Mouse (Mus musculus): ENCODE measurements around the gene Cryba4. TPM values are rescaled to one million over a fixed set of nuclear protein-coding genes. Genes with fewer than 3 reads are reported as not detected.
A peak's percentile ranks its signal among the peaks of the same experiment; 100 is the strongest.

Cryba4 gene
- total and polyA plus RNA-seq, 3 experiments: 5.3 to 14.4 (median 7.1) TPM

DNA sequence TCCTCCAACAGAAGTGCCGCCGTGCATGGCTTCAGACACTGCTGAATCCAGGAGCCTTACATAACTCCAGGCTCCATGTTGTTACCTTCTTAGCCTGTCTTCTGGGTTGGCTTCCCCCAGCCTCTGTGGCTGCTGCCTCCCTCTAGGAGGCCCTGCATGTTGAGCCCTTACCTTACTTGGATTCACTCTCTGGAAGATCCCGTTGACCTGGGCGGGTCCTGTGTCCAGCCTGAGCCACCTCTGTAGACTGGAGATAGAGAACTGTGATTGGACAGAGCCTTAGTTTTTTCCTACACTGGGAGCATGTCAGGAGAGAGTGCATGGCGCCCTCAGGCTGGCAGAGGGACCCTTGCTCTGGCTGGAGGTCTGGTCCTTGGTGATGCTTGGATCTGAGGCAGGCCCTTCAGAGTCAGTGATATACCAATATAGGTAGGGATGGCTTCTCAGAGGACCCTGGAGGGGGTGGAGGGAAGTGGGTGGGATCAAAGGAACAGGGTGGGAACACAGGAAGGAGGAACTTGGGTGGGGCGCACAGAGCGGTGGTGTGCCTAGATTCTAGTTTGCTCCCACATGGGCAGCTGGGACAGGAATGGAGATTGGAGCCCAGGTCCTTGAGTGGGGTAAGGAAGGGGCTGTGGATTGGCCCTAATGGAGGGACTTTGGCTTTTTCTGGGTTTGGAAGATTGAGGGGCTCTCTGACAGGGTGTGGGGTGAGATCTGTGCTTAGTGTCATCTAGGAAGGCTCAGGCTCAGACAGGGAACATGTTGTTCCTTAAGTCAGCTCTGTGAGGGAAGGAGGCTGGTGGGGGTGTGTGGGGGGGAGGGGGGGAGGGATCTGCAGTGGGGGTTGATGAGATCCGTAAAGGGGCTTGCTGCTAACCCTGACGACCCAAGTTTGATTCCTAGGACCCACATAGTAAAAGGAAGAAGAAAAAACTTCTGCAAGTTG, 36.1 kb upstream of the Cryba4 start:
- 44% methylated on average over 9 of the region's 9 CpGs for WGBS
- Histone ChIP-seq H3K27ac (peak overlapping the region; percentile 84), H3K4me3 (peak overlapping the region; percentile 27), H3K36me3 (ENCODE audit: control insufficient read depth, insufficient read depth, low read length) (no peaks in the 10 kb centered on the region), H3K9ac (ENCODE audit: low read depth, low read length) (no peak overlapping the region), H3K4me1 (ENCODE audit: control insufficient read depth, insufficient read depth, low read length) (peaks cover 54% of the 10 kb centered on the region), H3K79me2 (replicated peaks; ENCODE audit: control insufficient read depth, insufficient read depth, low read length) (peaks cover 14% of the 10 kb centered on the region), H3K27me3 (ENCODE audit: control insufficient read depth, insufficient read depth, low read length) (no peaks in the 10 kb centered on the region)
- TF ChIP-seq EP300 (IDR thresholded peaks at IDR 0.05; ENCODE audit: insufficient read depth, low read depth, low read length) (no peak), CTCF (IDR thresholded peaks at IDR 0.05) (0 out of 2 replicates have a peak, but pooled peaks have one; percentile 1), POLR2A (IDR thresholded peaks at IDR 0.05; ENCODE audit: insufficient read depth, low read depth, low read length) (peak; percentile 64)
- peak; percentile 61 to 65 for DNase-seq
- intact Hi-C loops (cut with DNase I): loop anchor here (1.0 kb wide), 1 partner anchor 8 kb away; no protein-coding TSS in a partner anchor

GRCm38 (mm10) chr5:112287652-112288051, 35.3 kb upstream of the Cryba4 start:
- WGBS: 64% methylated on average over 2 of the region's 2 CpGs
- Histone ChIP-seq H3K79me2 (replicated peaks; ENCODE audit: control insufficient read depth, insufficient read depth, low read length) (peaks cover 11% of the 10 kb centered on the region), H3K27ac (peak overlapping the region; percentile 84), H3K9ac (ENCODE audit: low read depth, low read length) (no peak overlapping the region), H3K4me3 (peak overlapping the region; percentile 1), H3K36me3 (ENCODE audit: control insufficient read depth, insufficient read depth, low read length) (no peaks in the 10 kb centered on the region), H3K27me3 (ENCODE audit: control insufficient read depth, insufficient read depth, low read length) (no peaks in the 10 kb centered on the region), H3K4me1 (ENCODE audit: control insufficient read depth, insufficient read depth, low read length) (peaks cover 53% of the 10 kb centered on the region)
- TF ChIP-seq EP300 (IDR thresholded peaks at IDR 0.05; ENCODE audit: insufficient read depth, low read depth, low read length): no peak
- TF ChIP-seq CTCF (IDR thresholded peaks at IDR 0.05): no peak
- no peak for TF ChIP-seq POLR2A (IDR thresholded peaks at IDR 0.05; ENCODE audit: insufficient read depth, low read depth, low read length)
- DNase-seq: peak in 1 of 2 experiments; percentile 37
- intact Hi-C loops (cut with DNase I): no loop called here

GRCm38 (mm10) chr5:112286984-112287641, 34.8 kb upstream of the Cryba4 start:
- no peaks in the 10 kb centered on the region for H3K36me3 ChIP-seq (ENCODE audit: control insufficient read depth, insufficient read depth, low read length)
- TF ChIP-seq CTCF (IDR thresholded peaks at IDR 0.05) (no peak), EP300 (IDR thresholded peaks at IDR 0.05; ENCODE audit: insufficient read depth, low read depth, low read length) (no peak), POLR2A (IDR thresholded peaks at IDR 0.05; ENCODE audit: insufficient read depth, low read depth, low read length) (no peak)
- peak overlapping the region; percentile 1; the same call in 1 of the 2 replicates for H3K4me3 ChIP-seq
- peak in 1 of 2 experiments; percentile 23 for DNase-seq
- WGBS: 46% methylated on average over 11 of the region's 11 CpGs
- peaks cover 53% of the 10 kb centered on the region for H3K4me1 ChIP-seq (ENCODE audit: control insufficient read depth, insufficient read depth, low read length)
- peaks cover 10% of the 10 kb centered on the region for H3K79me2 ChIP-seq (replicated peaks; ENCODE audit: control insufficient read depth, insufficient read depth, low read length)
- no peaks in the 10 kb centered on the region for H3K27me3 ChIP-seq (ENCODE audit: control insufficient read depth, insufficient read depth, low read length)
- H3K27ac ChIP-seq: peak overlapping the region; percentile 84
- H3K9ac ChIP-seq (ENCODE audit: low read depth, low read length): no peak overlapping the region
- intact Hi-C loops (cut with DNase I): no loop called here

- 73% methylated on average over 2 of the region's 2 CpGs for WGBS
- no peak overlapping the region for H3K4me3 ChIP-seq
- no peaks in the 10 kb centered on the region for H3K27me3 ChIP-seq (ENCODE audit: control insufficient read depth, insufficient read depth, low read length)
- peaks cover 52% of the 10 kb centered on the region for H3K4me1 ChIP-seq (ENCODE audit: control insufficient read depth, insufficient read depth, low read length)
- TF ChIP-seq EP300 (IDR thresholded peaks at IDR 0.05; ENCODE audit: insufficient read depth, low read depth, low read length): no peak
- TF ChIP-seq POLR2A (IDR thresholded peaks at IDR 0.05; ENCODE audit: insufficient read depth, low read depth, low read length): no peak
- no peak for TF ChIP-seq CTCF (IDR thresholded peaks at IDR 0.05)
- no peak overlapping the region for H3K9ac ChIP-seq (ENCODE audit: low read depth, low read length)
- no peak for DNase-seq
- H3K27ac ChIP-seq: no peak overlapping the region; the same call in none of the 2 replicates
- peaks cover 8% of the 10 kb centered on the region; the same call in 1 of the 2 replicates for H3K79me2 ChIP-seq (replicated peaks; ENCODE audit: control insufficient read depth, insufficient read depth, low read length)
- intact Hi-C loops (cut with DNase I): no loop called here
- no peaks in the 10 kb centered on the region; the same call in 1 of the 2 replicates for H3K36me3 ChIP-seq (ENCODE audit: control insufficient read depth, insufficient read depth, low read length)
These were observed 34.3 kb upstream of the Cryba4 start for GRCm38 (mm10) chr5:112286608-112286983.

DNA sequence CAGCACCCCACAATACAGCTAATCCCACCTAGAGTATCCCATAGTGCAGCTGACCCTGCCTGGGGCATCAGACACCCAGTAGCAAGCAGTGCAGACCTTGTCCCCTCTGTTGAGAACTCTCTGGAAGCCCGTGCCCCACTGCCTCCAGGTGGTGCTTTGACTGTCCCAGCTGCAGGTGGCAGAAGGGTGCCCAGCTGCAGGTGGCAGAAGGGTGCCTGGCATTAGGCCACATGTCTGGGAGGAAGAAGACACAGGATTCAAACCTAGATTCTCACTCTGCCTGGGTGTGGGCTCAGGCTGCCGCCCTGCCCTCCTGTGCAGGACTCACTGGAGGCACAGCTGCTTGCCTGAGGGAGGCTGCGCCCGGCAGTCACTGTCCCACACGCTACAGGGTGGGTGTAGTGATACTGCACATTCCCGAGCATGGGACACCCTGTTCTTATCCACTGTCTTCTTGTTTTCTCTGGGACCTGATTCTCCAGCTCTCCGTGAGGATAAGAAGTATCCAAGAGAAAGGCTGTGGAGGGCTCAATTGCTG, 33.3 kb upstream of the Cryba4 start:
- H3K36me3 ChIP-seq (ENCODE audit: control insufficient read depth, insufficient read depth, low read length): no peaks in the 10 kb centered on the region; the same call in 1 of the 2 replicates
- WGBS: 82% methylated on average over 7 of the region's 7 CpGs
- intact Hi-C loops (cut with DNase I): loop anchor here (2.0 kb wide), 1 partner anchor 31 kb away; no protein-coding TSS in a partner anchor
- peak overlapping the region; percentile 70 for H3K27ac ChIP-seq
- H3K4me1 ChIP-seq (ENCODE audit: control insufficient read depth, insufficient read depth, low read length): peaks cover 52% of the 10 kb centered on the region
- no peak overlapping the region for H3K4me3 ChIP-seq
- no peaks in the 10 kb centered on the region for H3K27me3 ChIP-seq (ENCODE audit: control insufficient read depth, insufficient read depth, low read length)
- peak overlapping the region; percentile 14; the same call in 1 of the 2 replicates for H3K9ac ChIP-seq (ENCODE audit: low read depth, low read length)
- no peak for DNase-seq
- TF ChIP-seq POLR2A (IDR thresholded peaks at IDR 0.05; ENCODE audit: insufficient read depth, low read depth, low read length): no peak
- no peak for TF ChIP-seq EP300 (IDR thresholded peaks at IDR 0.05; ENCODE audit: insufficient read depth, low read depth, low read length)
- no peak for TF ChIP-seq CTCF (IDR thresholded peaks at IDR 0.05)
- peaks cover 6% of the 10 kb centered on the region; the same call in 1 of the 2 replicates for H3K79me2 ChIP-seq (replicated peaks; ENCODE audit: control insufficient read depth, insufficient read depth, low read length)

All from heart, adult 2 months (tissue).